Mouse (Mus musculus): Measurements from ENCODE around the gene Pcca. TPM values are rescaled to one million over a fixed set of nuclear protein-coding genes. Genes with fewer than 3 reads are reported as not detected.

Gene Pcca
- total RNA-seq, 2 experiments from 2014 or later, result 63.2 to 64.4 TPM

GRCm38 (mm10) chr14:122639168-122639720 lies 105.1 kb downstream of the Pcca start:
- no peak for DNase-seq (ENCODE audit: low spot score in 2 of 2)

GRCm38 (mm10) chr14:122642432-122642831 lies 108.3 kb downstream of the Pcca start:
- no peak for DNase-seq (ENCODE audit: low spot score in 2 of 2)

- no peak for DNase-seq (ENCODE audit: low spot score in 2 of 2)
These were observed 114.1 kb downstream of the Pcca start for GRCm38 (mm10) chr14:122648214-122648613.

DNA sequence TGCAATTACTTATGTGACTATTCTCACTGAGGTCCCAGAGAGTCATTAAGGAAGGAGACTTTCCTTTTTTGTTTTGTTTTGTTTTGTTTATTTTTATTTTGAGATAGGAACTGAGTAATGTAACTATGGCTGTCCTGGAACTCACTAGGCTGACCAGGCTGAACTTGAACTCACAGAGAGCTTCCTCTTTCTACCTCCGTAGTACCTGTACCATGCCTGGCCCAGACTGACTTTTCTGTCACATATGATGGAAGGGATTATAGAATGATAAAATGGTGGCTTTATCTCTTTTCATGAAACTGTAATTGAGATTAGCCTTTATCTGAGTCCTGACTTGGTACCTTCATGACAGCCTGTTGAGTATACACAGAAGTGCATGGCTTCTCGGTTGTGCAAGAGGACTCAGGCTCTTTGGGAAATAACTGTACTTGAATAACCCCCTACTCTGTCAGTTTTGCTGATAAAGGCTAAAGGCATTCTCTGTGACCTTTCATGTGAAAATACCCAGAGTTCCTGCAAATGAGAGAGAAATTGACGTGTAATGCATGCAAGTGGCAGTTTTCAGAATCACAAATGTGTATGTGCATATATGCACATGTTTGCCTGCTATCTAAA lies 115.3 kb downstream of the Pcca start:
- DNase-seq (ENCODE audit: low spot score in 2 of 2), result no peak

DNA sequence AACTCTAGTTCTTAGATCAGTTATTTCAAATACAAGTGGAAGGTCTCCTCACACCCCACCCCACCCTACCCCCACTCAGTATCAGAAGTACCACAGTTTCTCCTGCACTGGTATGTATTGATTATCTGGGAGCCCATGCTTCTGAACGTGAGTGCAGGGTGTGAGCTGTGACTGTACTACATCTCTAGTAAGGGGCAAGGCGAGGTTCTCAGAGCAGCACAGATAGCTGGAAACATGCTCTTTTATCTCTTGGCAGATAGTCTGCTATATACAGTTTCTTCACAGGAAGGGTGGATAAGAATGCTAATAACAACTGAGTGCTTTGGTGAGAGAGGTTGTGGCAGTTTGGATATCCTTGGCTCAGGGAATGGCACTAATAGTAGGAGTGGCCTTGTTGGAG lies 117.6 kb downstream of the Pcca start:
- no peak for DNase-seq (ENCODE audit: low spot score in 2 of 2)

DNA sequence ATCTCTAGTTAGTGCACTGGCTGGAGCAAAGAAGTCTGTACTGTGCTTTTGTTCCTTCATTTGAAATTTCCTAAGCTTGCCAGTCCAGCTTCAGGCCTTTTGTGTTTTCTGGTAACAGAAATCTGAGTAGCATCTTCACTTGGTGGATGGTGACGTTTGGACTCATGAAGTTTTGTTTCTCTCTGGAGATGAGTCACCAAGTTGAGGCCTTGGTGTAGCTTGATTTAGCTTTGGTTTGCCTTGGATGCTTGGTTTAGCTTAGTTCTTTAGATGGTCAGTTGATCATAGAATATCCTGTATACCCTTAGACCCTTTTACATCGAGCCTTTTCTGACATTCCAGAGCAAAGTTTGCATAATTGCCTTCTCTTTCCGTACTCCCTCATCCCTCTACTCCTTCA lies 141.5 kb downstream of the Pcca start:
- no peak for DNase-seq (ENCODE audit: low spot score in 2 of 2)

- DNase-seq (ENCODE audit: low spot score in 2 of 2), result no peak
These were observed 149.5 kb downstream of the Pcca start for GRCm38 (mm10) chr14:122683645-122684044.

GRCm38 (mm10) chr14:122684250-122684649 lies 150.1 kb downstream of the Pcca start:
- DNase-seq (ENCODE audit: low spot score in 2 of 2), result no peak

GRCm38 (mm10) chr14:122684811-122685210 lies 150.7 kb downstream of the Pcca start:
- no peak for DNase-seq (ENCODE audit: low spot score in 2 of 2)

- DNase-seq (ENCODE audit: low spot score in 2 of 2), result no peak
These were observed 153.3 kb downstream of the Pcca start for GRCm38 (mm10) chr14:122687398-122687797.

DNA sequence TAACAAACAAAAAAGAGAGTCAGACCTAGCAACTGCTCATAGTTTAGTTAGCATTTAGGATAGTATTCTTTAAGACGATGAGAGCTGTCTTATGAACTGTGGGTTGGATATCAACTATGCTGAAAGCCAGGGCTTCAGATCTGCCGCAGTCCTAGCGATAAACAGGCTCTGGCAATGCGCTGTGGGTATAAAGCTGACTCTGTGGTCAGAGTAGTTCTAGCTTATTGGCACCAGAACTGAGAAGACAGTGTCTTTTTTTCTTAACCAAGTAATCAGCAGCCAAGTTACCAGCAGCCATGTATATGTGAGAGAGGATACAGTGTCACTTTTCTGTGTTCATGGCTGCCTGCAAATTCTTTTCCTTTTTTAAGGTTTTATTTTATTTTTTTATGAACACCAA lies 154.3 kb downstream of the Pcca start:
- no peak for DNase-seq (ENCODE audit: low spot score in 2 of 2)

GRCm38 (mm10) chr14:122689136-122689815 lies 155.2 kb downstream of the Pcca start:
- no peak for DNase-seq (ENCODE audit: low spot score in 2 of 2)

GRCm38 (mm10) chr14:122691555-122691954 lies 157.4 kb downstream of the Pcca start:
- no peak for DNase-seq (ENCODE audit: low spot score in 2 of 2)

- DNase-seq (ENCODE audit: low spot score in 2 of 2), result no peak
These were observed 166.2 kb downstream of the Pcca start for GRCm38 (mm10) chr14:122700333-122700732.

- DNase-seq (ENCODE audit: low spot score in 2 of 2), result no peak
These were observed 179.7 kb downstream of the Pcca start for GRCm38 (mm10) chr14:122713793-122714192.

- DNase-seq (ENCODE audit: low spot score in 2 of 2), result no peak
These were observed 180.8 kb downstream of the Pcca start for GRCm38 (mm10) chr14:122714911-122715310.

GRCm38 (mm10) chr14:122716057-122716456 lies 181.9 kb downstream of the Pcca start:
- DNase-seq (ENCODE audit: low spot score in 2 of 2), result no peak

GRCm38 (mm10) chr14:122719496-122720080 lies 185.5 kb downstream of the Pcca start:
- DNase-seq (ENCODE audit: low spot score in 2 of 2), result no peak

GRCm38 (mm10) chr14:122720989-122721388 lies 186.9 kb downstream of the Pcca start:
- no peak for DNase-seq (ENCODE audit: low spot score in 2 of 2)

GRCm38 (mm10) chr14:122721750-122722149 lies 187.6 kb downstream of the Pcca start:
- no peak for DNase-seq (ENCODE audit: low spot score in 2 of 2)

DNA sequence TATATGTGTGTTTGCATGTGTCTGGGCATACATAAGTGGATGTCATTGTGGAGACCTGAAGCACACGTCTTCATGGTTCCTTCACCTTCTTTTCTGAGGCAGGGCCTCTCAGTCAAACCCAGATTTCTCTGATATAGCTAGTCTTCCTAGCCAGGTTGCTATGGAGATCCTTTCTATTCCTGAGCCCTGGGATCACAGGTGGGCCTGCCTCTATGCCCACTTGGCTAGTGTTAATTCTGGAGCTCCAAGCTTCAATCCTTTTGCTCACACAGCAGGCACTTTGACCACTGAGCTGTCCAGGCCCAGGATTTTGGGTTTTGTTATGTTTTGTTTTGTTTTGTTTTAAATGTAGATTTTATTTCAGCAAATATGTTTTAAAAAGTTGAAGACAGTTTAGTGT lies 192.3 kb downstream of the Pcca start:
- no peak for DNase-seq (ENCODE audit: low spot score in 2 of 2)

DNA sequence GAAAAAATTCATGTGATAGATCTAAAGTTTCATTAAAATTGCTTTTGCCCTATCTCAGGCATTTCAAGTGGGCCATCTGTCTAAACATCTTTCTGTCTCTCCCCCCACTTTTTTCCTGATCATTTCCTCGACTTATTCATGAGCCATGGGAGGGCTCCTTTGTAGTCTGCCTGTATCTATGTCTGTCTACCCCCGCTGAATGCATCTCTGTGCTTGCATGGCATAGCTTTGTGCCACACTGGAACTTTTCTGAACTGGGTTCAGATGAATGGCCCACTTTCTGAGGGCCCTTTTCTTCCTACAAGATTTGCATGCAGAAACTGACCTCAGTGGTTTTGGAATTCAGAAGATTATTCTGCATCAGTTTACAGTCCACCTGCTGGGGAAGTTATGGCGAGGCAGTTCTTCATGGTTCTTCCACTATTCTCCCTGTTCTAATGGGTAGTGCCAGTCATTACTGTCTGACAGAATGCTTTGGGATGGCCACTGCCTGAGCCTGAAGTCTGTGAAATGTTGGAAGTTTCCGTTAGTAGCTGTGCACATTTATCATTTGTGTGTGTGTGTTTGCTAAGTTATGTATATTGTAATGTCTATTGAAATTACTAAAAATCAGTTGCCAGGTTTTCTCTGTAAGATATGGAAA lies 195.4 kb downstream of the Pcca start:
- DNase-seq (ENCODE audit: low spot score in 2 of 2), result no peak

All from adrenal gland, postnatal 4 days (tissue).